Mouse (Mus musculus): ENCODE data around the gene Ntn1.

The Ntn1 gene

DNA sequence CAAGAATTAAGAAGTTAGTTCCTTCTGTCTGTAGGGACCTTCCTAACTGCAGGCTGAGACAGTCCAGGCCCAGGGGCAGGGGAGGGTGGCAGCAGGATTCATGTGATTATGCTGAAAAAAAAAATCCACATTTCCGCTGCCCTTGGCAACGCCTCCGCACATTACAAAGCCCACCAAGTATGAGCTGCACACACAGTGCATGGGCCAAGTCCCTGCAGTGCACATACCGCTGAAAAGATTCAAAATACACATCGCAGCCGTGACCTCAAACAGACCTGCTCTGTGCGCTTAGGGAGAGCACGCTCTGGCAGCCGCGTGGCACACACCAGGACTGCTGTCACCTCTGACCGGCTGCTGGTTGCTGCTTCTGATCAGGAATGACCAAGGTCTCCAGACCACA is 184.6 kb downstream of the Ntn1 start:
- no peak for DNase-seq (ENCODE audit: inconsistent age in 2 of 2, low spot score in 1 of 2)

DNA sequence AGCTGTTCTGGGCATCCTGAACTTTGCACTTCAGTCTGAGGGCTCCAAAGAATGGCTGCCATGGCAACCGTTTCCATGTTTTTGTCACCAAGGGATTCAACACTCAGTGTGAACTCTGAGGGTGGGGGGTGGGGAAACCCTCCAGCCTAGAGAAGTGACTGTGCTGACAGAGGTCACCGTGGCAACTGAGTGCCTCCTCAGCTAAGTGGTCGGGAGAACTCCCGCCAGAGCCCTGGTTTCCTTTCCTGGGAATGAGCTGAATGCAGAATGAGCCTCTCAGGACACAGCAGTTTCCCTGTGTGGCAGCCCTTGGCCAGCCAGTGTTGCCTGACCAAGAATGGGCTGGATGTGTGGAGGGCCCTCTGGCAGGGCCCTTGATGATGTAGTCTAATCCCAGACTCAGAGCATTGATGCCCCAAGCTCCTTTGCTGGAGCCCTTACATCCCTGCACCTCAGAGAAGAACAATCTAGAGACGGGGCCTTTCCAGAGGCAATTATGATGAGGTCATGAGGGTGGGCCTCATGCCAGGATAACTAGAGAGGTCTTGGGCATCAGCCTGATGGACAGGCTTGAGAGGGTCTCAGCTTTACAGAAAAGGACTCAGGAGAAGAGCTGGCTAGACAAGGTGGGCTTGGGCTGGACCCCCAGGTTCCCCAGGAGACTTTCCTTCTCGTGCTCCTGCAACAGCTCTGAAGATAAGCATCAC is 185.3 kb downstream of the Ntn1 start:
- DNase-seq (ENCODE audit: inconsistent age in 2 of 2, low spot score in 1 of 2) = no peak

- DNase-seq (ENCODE audit: inconsistent age in 2 of 2, low spot score in 1 of 2) = no peak
Observed at GRCm38 (mm10) chr11:68214496-68215205, 186.0 kb downstream of the Ntn1 start.

DNA sequence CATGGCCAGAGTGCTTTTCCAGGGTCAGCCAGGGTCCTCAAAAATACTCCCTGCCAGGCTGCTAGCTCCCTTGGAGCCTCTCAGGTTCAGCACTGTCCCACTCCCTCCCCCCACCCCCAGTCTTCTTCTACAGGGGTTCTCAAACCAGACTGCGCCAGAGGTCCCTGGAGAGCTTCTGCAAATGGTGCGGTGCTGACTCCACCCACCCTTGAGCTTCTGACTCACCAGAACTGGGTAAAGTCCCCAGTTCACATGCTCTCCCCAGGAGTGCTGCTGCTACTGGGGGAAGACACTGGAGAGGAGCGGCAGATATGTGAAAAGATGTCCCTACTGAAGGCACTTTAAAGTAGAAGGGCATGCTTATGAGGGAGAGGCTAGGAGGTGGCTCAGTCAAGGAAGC is 186.7 kb downstream of the Ntn1 start:
- DNase-seq (ENCODE audit: inconsistent age in 2 of 2, low spot score in 1 of 2) = no peak

- DNase-seq (ENCODE audit: inconsistent age in 2 of 2, low spot score in 1 of 2) = peak; percentile 23 to 70
Observed at GRCm38 (mm10) chr11:68211924-68212578, 188.6 kb downstream of the Ntn1 start.

- no peak for DNase-seq (ENCODE audit: inconsistent age in 2 of 2, low spot score in 1 of 2)
Observed at GRCm38 (mm10) chr11:68210714-68211113, 189.9 kb downstream of the Ntn1 start.

DNA sequence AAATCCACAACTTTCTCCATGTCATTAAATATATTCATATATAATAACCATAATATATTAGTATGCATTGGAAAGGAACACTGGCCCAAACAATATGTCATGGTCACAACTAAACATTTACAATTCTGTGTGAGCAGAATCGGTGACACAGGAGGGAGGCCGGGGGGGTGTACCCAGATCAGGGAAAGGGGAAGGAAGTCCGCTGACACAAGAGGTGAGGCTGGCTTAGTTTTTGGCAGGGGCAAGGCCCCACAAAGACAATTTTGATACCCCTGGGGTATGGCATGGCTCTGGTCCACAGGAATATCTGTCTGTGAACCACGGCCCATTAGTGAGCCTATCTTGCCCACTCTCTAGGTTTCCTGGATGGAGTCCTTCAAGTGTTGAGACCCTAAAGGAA is 191.1 kb downstream of the Ntn1 start:
- no peak for DNase-seq (ENCODE audit: inconsistent age in 2 of 2, low spot score in 1 of 2)

DNA sequence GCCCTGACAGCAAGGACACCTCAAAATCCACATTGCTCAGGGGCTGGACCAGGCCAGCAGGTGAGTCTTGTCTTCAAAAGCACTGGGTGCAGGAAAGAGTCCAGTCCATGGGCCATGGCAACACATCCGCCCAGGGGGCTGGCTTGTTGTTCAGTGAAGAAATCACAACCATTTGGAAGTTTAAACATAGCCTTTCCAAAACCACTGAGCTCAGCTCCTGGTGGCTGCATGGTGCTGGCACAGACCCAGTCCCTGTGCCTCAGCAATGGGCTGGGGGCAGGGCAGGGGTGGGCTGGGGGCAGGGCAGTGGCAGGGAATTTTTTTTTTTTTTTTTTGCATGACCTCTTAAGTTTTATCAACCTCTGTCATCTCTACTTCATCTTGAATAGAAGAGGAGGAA is 192.0 kb downstream of the Ntn1 start:
- no peak for DNase-seq (ENCODE audit: inconsistent age in 2 of 2, low spot score in 1 of 2)

DNA sequence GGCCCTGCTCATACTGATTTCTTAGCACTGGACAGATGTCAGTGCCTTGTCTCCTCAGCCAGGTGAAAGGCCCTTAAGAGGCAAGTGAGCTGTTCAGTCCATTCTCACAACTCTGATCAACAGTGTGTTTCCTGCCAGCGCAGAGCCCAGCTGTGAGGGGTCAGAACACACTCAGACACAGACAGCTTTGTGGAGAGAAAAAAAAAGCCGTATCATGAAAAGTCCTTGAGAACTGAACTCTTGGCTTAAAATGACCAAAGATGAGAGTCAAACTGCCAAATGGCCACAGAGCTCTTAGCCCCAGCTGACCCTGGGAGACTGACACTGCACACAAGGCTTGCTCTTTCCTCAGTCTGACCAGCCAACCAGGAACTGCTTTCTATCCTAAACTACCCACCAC is 192.6 kb downstream of the Ntn1 start:
- peak in 1 of 2 experiments; percentile 45 for DNase-seq (ENCODE audit: inconsistent age in 2 of 2, low spot score in 1 of 2)

GRCm38 (mm10) chr11:68205572-68206229 is 194.9 kb downstream of the Ntn1 start:
- no peak for DNase-seq (ENCODE audit: inconsistent age in 2 of 2, low spot score in 1 of 2)

GRCm38 (mm10) chr11:68204407-68204806 is 196.2 kb downstream of the Ntn1 start:
- no peak for DNase-seq (ENCODE audit: inconsistent age in 2 of 2, low spot score in 1 of 2)

DNA sequence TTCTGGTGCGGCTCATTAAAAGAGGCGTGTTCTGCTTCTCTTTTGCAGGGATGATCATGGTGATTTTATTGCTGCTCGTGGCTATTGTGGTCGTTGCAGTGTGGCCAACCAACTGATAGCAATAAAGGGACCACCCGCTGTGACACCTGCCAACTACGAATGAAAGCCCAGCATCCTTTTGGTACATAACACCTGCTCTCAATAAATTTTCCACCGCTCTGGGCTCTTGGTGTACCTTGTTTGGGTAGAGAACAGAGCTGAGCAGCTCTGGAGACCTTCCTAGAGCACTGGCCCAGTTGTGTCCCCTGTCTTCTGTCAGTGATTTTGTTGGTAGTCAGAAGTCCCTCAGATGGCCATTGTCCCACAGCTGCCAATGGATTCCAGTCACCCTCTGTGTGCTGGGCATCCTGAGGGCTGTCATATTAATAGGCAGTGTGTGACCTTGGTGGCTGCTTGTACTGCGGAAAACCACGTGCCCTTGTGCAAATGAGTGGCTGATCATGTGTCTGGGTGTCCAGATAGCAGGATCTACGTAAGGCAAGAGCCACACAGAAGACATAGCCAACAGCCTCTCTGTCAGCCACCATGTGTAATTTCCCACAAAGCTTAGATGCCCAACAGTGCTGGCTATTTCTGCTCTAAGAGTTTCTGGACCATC is 196.8 kb downstream of the Ntn1 start:
- DNase-seq (ENCODE audit: inconsistent age in 2 of 2, low spot score in 1 of 2) = no peak

- DNase-seq (ENCODE audit: inconsistent age in 2 of 2, low spot score in 1 of 2) = no peak
Observed at GRCm38 (mm10) chr11:68202561-68202960, 198.1 kb downstream of the Ntn1 start.

DNA sequence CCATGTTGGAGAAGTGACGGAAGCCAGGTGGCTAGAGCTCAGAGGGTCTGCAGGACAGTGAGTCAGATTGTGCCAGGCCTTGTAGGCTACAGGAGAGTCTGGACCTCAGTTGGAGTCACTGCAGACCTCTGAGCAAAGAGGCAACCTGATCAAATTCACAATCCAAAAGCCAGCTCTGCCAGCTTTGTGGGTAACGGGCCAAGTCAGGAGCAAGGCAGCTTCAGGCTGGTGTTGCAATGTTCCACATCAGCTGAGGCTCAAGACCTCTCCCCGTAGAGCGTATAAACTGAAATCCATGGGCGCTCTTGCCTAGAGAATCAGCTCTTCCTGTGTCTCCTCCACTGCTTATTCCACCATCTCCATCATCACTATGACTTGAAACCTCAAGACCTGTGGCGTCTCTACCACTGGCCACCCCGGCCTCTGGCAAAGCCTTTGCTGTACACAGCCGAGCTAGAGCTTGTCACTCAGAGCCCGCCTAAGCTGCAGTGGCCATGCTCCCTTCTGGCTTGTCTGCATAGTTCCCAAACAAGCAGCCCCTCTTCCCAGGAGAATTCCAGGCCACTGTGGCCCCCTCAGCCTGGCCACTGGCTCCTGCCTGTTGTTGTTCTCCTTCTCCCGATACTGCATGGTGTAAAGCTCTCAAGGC is 198.7 kb downstream of the Ntn1 start:
- no peak for DNase-seq (ENCODE audit: inconsistent age in 2 of 2, low spot score in 1 of 2)

DNA sequence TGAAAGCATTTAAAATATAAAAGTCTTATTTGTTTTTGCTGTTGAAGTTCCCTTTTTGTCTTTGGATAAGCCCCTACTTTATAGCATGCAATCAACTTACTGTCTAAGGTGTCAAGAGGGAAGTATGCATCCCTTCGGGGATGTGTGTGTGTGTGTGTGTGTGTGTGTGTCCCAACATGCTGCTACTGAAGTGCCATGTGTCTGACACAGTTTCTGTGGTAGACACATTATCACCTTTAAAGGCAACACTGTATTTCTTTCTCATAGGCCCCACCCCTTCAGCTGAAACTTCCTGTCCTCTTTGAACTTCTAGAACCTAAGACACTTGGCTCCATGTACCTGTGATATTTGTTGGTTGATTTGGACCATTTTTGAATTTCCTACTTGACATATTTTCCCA is 199.6 kb downstream of the Ntn1 start:
- DNase-seq (ENCODE audit: inconsistent age in 2 of 2, low spot score in 1 of 2) = no peak

- no peak for DNase-seq (ENCODE audit: inconsistent age in 2 of 2, low spot score in 1 of 2)
Observed at GRCm38 (mm10) chr11:68200500-68200899, 200.1 kb downstream of the Ntn1 start.

GRCm38 (mm10) chr11:68199801-68200423 is 200.7 kb downstream of the Ntn1 start:
- DNase-seq (ENCODE audit: inconsistent age in 2 of 2, low spot score in 1 of 2) = no peak

DNA sequence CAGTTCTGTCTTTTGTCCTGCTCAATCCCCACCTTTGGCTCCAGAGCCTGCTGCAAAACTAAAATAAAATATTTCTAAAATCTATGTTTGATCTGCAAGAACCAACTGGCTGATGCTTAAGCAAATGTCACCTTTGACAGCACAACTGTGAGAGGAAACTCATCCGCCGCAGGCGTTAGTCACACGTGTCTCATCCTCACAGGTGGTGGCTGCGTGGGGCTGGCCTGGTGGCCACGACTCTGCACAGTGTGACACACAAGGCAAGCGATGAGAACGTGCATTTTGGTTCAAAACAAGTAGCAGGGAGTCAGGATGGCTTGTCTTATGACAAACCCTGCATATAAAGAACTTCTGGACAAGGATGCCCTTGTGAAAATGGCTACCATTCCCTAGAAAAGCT is 201.5 kb downstream of the Ntn1 start:
- no peak for DNase-seq (ENCODE audit: inconsistent age in 2 of 2, low spot score in 1 of 2)

- DNase-seq (ENCODE audit: inconsistent age in 2 of 2, low spot score in 1 of 2) = no peak
Observed at GRCm38 (mm10) chr11:68198696-68199095, 201.9 kb downstream of the Ntn1 start.

- no peak for DNase-seq (ENCODE audit: inconsistent age in 2 of 2, low spot score in 1 of 2)
Observed at GRCm38 (mm10) chr11:68197471-68197870, 203.2 kb downstream of the Ntn1 start.
